Mouse (Mus musculus) MEL-GATA-1-ER (cell line): Measurements from ENCODE around the gene B3gnt2.

Experiments
- DNase-seq: peaks from one replicate; pipeline ENCODE4 v3.0.0-alpha.2; 2012; ENCODE audit warnings: low read depth; ENCODE audit errors: extremely low read depth

Gene B3gnt2

DNA sequence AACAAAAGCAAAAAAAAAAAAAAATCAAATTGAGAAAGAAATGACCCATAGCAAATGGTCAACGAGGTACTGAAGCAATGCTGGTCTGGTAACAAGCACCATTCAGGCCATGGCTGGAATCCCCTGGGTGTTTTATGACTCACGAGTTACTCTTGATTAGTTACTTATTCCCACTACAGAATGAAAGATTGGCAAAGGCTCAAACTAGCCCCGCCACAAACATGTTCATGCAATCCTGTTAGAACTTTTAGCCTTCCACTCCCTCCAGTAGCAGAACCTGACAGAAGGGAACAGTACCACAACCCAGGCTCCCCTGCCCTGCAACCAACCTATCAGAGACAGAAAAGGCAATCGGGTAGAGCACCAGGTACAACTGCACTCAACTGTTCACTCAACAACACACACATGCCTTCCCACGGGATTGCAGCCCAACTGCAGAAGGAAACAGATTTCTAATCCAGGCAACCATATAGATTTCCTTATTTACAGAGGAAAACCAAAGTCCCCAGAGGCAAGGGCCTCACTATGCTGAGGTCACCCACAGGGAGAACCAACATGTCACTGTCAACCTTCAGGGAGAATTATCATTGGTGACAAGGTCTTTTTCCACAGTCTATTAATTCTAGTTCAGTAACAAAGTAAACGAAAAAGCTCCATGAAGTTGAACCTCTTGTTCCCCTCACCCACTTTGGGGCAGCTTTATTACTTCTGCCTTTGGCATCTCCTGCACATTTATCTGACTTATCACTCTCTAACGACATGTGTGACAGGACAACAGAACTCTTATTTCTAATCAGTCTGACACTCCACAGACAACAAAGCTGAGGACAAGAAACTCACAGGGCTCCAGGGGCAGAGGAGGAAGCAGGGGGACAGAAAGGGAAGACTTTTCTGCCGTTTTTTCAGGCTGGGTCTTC is 12.8 kb downstream of the B3gnt2 start:
- DNase-seq: no peak

DNA sequence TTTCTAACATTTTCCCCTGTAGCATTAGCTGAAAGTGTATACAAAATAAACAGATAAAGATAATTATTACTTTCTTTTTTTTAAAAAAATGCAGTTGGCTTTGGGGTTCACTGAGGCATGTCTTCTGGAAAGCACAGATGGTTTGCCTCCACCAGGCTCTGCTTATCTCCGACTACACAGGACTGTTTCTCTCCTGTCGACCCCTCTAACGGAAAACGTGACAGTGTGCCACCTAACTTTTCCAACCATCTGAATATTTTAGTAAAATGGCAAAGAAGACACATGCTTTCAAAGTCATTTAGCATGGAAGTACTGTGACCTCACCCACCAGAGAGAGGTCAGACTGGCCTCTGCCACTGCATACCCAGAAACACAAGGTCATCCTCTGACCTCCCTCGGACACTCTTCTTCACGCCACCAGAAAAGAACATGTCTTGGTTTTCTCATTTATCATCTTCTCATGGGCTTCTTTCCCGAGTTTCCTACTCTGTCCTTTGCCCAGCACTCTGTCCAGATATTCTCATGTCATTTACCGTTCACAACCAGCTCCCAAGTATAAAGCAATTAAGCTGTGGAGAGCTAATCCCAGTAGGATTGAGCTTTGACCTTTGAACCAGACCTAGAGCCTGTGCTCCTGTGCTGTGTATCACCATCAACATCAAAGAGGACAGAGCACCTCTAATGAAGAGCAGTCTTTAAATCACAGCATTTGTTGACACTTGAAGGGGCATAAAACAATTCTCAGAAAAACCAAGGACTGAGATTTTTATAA is 13.6 kb downstream of the B3gnt2 start:
- DNase-seq: no peak

DNA sequence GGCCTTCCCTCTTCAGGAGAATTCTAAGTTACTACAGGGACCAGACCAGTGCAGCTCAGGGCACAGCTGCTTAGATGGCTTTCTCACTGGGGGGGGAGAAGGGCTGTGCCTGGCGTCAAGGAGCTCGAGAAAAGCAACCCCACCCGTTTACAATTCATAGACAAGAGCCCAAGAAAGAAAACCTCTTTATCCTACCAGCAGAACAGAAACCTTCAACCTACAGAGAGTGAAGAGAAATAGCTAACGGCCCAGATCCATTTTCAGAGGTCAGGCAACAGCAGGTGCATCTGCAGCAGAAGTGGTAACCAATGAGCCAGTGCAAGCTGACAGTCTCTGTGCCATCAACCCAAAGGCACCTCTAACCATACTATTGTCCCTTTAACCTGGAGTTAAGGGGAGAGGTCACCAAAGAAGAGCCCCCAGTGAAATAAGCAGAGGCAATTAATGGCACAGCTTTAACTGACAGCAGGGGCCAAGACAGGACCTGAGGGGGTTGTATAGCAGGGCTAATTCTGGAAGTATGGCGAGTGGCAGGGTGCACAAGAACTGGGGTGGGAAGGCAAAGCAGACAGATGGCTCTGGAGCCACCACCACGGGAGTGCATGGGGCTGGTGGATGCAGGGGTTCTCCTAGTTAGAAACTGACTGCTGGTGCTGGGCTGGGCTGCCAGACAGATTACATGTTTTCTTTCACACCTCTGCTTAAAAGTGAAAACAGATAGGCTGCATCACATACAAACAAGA is 14.5 kb downstream of the B3gnt2 start:
- no peak for DNase-seq

DNA sequence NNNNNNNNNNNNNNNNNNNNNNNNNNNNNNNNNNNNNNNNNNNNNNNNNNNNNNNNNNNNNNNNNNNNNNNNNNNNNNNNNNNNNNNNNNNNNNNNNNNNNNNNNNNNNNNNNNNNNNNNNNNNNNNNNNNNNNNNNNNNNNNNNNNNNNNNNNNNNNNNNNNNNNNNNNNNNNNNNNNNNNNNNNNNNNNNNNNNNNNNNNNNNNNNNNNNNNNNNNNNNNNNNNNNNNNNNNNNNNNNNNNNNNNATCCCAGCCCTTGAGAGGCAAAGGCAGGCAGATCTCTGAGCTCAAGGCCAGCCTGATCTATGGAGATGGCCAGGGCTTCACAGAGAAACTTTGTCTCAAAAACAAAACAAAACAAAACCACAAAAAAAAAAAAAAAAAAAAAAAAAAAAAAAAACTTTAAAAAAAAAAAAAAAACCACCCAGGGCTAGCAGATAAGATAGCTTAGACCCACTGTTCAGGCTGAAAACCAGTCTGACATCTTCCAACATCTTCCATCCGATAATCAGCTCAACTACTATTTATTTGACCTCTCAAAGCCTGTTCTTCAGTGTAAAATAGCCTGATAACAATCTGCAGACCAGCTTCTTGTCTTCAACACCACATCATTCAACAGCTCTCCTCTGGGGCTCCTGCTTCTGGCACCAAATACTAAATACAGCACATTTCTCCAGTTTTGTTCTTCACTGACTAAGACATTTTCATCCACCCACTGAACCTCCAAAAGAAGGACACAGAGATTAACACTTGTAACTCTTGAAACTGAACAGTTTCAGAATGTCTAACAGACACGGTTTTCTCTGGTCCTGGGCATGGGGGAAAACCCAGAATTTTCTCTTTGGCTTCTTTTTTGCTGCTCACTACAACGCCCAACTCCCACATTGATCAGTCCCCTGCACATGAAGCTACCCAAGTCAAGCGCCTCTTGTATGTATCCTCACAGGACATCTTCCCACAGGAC is 15.7 kb downstream of the B3gnt2 start:
- DNase-seq: no peak

DNA sequence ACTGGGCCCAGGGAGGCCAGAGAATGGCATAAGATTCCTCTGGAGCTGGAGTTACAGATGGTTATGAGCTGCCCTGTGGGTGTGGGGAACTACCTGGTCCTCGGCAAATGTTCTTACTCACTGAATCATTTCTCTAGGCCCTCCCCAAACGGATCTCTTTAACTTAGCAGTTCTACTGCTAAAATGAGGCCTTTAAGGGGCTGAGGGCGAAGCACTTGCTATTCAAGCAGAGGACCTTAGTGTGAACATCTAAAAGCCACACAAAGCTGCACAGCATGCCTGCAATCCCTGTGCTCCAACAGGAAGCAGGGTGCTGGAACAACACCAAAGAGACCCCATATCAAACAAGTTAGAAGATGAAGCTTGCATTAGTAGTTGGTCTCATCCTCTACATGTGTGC is 21.3 kb downstream of the B3gnt2 start:
- DNase-seq: no peak

DNA sequence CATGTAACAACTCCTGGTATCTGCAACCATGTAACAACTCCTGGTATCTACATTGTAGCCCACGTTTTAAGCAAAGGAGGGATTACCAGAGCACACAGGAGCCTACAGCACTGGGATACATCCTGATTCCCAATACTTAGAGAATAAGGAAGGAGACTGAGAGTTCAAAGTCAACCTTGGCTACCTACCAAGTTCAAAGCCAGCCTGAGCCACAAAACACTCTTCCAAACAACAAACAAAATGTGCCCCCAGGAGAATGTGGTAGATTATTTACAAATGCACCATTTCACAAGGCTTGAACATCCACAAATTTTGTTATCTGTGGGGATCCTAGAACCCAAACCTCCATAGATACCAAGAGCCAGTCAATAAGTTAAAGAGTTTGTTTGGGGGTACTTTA is 22.4 kb downstream of the B3gnt2 start:
- DNase-seq: no peak

DNA sequence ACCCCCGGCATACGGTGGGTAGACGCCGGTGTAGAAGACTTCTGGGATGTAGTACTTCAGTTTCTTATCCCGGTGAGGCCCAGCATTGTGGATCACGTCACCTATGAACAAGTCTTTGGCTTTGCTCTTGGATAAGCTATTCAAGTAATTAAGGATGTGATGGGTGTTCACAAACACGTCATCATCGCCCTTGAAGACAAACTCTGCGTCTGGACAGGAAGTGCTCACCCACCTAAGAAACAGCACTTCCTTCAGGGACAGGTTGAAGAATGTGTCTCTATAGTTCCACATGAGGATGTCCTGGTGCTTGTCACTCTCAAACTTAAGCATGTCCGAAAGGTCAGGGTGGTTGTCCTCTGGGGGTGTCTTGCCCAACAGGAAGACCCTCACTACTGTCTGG is 24.5 kb downstream of the B3gnt2 start:
- no peak for DNase-seq

DNA sequence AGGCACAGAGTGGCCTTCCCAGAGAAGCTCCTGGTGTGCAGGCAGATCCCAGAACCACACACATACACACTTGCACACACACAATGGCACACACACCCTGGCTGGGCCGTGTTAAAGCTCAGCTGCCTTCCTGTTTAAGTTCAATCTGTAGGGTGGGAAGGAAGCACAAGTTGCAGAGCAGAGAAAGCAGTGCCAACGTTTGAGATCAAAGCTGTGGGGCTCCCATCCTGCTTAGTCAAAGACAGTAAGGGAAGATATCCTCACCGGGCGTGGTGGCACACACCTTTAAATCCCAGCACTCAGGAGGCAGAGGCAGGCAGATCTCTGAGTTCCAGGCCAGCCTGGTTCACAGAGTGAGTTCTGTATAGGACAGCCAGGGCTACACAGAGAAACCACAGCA is 28.2 kb downstream of the B3gnt2 start:
- DNase-seq: no peak

DNA sequence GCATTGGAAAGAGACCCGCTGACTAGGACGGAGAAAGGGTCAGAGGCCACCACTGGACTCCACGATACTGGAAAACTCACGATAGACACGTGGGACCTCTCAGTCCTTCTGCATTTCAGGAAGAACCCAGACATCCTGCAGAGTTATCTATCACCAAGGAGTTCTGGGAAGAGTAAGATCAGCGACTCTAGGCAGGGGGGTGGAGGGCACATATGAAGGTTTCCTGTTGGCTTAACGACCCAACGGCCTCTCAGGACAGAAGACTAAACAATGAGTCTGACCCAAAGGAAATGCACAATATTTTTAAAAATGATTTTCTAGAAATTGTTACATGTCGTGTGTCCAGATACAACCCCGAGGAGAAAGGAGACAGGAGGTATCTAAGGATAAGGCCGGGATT is 28.8 kb downstream of the B3gnt2 start:
- DNase-seq: no peak

DNA sequence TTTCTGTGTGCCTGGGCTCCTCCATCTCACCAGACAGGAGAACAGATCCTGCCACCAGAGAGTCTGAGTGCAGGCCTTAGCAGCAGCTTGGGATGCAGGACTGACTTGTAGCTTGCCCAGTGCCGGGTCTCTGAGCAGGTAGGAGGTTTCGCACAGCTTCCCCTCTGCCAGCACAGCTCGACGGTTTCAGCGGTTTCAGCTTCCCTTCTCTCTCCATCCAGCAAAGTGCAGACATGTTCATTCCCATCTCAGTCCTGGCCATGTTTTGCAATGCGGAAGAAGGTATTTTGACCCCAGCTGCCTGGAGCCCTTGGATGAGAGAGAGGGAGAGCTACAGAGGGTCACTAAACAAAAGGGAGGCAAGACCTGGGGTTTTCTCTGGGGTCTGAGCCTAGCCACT is 30.1 kb downstream of the B3gnt2 start:
- DNase-seq: no peak

DNA sequence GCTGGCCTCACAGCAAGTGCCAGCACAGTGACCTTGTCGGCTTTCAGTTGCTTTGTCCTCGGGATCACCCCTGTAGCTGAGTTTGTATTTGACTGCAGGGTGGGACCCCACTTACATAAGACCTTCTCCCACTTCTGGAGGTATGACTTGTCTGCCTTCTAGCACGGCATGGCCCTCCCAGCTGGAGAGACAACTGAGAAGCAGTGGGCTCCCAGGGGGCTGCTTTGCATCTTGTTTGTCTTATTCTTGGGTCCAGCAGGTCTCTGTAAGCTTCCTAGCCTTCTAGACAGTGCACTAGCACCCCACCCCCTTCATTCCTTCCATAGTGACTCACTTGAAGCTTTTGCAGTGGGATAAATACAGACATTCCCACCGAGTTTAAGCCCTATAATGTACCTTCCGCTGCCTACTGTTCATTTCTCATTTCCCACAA is 30.6 kb downstream of the B3gnt2 start:
- DNase-seq: no peak

DNA sequence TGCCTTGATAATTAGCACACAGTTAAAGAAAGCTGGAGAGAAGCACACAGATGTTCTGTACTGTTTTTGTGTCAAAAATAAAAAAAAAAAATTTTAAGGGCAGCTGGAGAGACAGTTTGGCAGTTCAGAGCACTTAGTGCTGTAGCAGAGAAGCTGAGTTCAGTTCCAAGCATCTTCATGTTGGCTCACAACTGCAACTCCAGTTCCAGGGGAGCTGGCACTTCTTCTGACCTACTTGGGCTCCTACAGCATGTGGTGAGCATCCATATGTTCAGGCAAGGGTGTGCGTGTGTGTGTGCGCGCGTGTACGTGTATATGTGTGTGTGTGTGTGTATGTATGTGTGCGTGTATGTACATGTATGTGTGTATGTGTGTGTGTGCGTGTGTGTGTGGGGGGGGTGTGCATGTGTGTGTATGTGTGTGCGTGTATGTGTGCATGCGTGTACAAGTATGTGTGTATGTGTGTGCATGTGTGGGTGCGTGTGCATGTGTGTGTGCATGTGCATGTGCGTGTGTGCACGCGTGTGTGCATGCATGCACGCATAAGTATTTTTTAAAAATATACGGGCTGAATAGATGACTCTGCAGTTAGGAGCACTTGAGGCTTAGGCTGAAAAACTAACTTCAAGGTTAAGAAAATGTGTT is 31.7 kb downstream of the B3gnt2 start:
- DNase-seq: no peak

DNA sequence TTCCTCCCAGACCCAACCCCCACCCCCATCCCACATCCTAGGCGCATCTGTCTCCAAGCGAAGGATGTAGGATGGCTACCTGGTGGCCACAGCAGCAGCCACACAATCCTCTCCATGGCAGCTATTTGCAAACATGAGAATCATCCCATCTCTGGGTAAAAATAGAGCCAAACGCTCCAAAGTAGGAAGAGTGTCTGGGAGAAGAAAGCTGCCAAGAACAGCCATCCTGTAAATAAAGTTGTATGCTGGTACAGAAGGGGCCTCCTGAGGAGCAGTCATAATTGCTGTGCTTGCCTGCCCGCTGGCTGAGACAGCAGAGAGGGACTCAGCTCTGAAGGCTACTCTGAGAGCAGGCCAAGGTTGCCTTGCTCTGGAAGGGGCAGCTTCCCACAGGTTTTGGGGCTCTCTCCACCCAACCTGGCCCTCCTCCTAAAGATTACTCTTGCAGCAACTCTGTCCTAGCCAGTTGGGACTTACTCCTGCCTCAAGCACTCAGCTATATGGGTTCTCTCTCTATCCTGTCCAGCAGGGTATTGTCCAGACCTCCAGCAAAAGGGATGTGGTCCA is 33.2 kb downstream of the B3gnt2 start:
- no peak for DNase-seq

DNA sequence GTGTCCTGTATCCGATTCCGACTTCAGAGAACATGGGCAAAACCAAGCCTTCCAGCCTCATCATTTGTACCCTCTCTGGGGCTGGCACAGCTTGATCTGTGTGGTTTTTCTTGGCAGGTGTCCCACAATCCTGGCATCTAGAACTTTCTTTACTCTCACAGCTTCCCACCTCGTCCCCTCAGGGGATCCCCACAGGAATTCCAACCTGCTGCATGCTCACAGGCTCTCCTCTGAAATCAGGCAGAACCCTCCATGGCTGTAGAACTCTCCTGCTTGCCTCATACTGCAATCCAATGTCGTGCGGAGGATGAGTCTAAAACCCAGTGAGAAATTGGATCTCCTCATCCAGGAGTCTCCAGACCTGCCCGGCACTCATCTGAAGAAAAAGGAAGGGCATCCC is 34.1 kb downstream of the B3gnt2 start:
- DNase-seq: no peak

DNA sequence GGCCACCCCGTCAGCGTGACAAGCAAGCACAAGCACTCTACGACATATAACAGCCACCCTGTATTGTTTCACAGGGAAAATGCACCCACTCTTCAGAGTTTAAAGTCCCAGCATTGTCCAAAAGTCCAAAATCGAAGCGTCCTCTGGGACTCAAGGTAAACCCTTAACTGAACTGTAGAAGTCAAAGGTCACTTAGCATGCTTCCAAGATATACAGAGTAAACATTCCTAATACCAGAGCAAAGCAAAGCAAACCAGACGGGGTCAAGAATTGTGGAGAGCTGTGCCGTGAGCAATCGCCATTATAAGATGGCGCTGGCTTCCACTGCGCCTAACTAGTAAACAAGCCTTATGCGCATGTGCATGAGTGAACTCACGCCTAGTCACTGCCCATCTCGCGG is 34.7 kb downstream of the B3gnt2 start:
- DNase-seq: no peak

DNA sequence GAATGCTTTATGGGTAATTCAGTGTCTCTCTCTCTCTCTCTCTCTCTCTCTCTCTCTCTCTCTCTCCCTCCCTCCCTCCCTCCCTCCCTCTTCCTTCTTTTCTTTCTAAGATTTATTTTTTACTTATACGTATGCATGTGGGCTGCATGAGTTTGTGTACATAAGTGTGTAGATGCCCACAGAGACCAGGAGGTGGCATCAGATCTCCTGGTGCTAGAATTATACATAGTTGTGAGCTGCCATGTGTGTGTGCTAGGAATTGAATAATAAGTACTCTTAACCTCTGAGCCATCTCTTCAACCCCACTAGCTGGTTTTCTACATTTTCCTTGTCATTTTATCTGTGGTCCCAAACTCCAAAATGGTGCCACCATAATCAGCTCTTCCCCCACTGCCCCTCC is 35.2 kb downstream of the B3gnt2 start:
- no peak for DNase-seq

DNA sequence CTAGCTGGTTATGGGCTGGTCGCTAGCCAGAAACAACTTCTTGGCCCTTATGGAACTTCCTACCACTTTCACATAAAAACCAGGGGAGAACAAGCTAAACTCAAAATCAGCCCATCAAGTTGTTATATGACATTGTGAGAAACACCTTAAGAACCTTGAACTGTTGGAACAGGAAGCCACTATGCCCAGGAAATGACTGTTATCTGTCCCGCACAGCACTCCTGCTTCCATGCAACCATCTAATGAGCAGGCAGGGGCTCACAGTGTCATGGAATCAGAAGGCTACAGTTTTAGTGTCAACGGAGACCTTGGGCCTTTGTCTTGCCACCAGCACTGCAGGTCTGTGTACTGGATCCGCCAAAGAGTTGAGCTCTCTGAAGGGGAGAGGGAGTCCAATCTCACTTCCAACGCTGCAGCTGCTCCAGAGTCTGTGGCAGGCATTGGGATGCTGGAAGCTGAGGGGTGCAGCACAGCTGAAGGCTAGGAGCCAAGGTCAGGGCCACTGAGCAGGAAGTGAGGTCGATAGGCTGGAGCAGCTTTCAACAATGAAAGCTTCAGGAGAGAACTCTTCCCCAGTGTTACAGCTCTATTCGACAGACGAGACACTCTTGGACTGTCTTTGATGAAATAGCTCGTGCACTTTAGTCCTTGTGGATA is 36.6 kb downstream of the B3gnt2 start:
- no peak for DNase-seq

DNA sequence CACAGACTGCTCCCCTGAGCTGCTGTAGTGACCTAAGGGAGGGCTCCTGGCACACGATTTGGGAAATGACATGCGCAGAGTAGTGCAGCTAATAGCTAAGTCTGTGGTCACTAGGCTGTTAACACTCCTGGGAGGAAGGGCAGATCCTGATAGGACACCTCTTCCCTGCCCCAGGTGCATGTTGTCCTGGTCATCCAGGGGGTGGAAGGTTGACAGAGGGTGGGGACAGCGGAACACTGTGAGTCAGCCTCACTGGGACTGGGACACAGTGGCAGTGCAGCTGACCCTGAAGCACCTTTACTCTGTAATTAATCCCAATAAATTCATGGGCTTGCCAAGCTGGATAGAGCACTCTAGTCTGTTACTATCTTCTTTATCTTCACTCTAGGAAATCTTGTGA is 39.5 kb downstream of the B3gnt2 start:
- no peak for DNase-seq

DNA sequence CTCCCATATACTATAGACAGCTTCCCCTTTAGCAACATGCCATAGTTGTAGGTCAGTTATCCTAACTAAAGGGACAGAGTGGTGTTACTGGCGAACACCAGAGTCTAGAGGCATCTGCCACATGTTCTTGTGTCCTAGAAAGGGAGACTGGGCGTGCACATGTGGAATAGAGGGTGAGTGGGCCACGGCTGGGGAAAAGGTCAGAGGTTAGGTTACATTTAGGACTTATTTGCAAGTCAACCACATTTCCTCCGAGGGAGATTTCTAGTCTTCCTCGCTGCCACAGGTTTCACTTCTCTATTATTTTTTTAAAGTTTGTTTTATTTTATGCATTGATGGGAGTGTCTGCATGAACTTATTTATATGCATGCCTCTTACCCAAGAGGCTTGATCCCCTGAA is 42.4 kb downstream of the B3gnt2 start:
- no peak for DNase-seq
